Mouse (Mus musculus) forebrain, embryonic 14.5 days (tissue): ENCODE results near the gene Timm23. TPM values are rescaled to one million over a fixed set of nuclear protein-coding genes. Genes with fewer than 3 reads are reported as not detected.
"Not testable (repeated sequence)": the region's sequence is repeated elsewhere in the genome, so short reads cannot be mapped to it uniquely, and the experiment has no call there.

Experiments used
- ATAC-seq: fragments of 200-750 bp; cut with Nextera tagmentation; 2 replicates; pipeline ENCODE4 v1.8.0; 2017; ENCODE audit warnings: mild to moderate bottlenecking, moderate library complexity
- DNase-seq: peaks from one replicate; pipeline ENCODE4 v3.0.0-alpha.2; 2015; ENCODE audit warnings: low spot score
- H3K27ac ChIP-seq: fragments of 300-500 bp; sonication (generic); 2 replicates; pipeline ENCODE4 v1.5.1; 2014; ENCODE audit warnings: low read depth, mild to moderate bottlenecking, control low read depth, low read length, moderate library complexity
- H3K27me3 ChIP-seq: fragments of 300-500 bp; sonication (generic); replicated peaks from 2 replicates; pipeline ENCODE4 v1.6.1; 2014; ENCODE audit warnings: low read length, control low read depth, mixed read lengths; ENCODE audit not compliant: control insufficient read depth, insufficient read depth
- H3K36me3 ChIP-seq: fragments of 300-500 bp; sonication (generic); 2 replicates; pipeline ENCODE4 v1.6.1; 2014; ENCODE audit warnings: low read length, control low read depth; ENCODE audit not compliant: control insufficient read depth, insufficient read depth
- H3K4me1 ChIP-seq: fragments of 300-500 bp; sonication (generic); 2 replicates; pipeline ENCODE4 v1.6.1; 2014; ENCODE audit warnings: antibody characterized with exemption, low read length, control low read depth; ENCODE audit not compliant: control insufficient read depth, insufficient read depth
- H3K4me2 ChIP-seq: fragments of 300-500 bp; sonication (generic); 2 replicates; pipeline ENCODE4 v1.6.1; 2014; ENCODE audit warnings: mild to moderate bottlenecking, control low read depth, low read length
- H3K4me3 ChIP-seq: fragments of 300-500 bp; sonication (generic); 2 replicates; pipeline ENCODE4 v1.5.1; 2014; ENCODE audit warnings: low read depth, low read length, control low read depth
- H3K9ac ChIP-seq: fragments of 300-500 bp; sonication (generic); 2 replicates; pipeline ENCODE4 v1.6.1; 2014; ENCODE audit warnings: mild to moderate bottlenecking, low read length, control low read depth, moderate library complexity
- H3K9me3 ChIP-seq: fragments of 300-500 bp; sonication (generic); replicated peaks from 2 replicates; pipeline ENCODE4 v1.6.1; 2016; ENCODE audit warnings: low read length, control low read depth, mixed read lengths; ENCODE audit not compliant: control insufficient read depth
- WGBS: fragments of 180-500 bp; shearing (Covaris S2); extraction: QIAGEN DNeasy Blood & Tissue Kit; methylation state at CpG from one replicate; pipeline ENCODE4 v1.1.7; 2014; 5-methylcytosine and 5-hydroxymethylcytosine counted together
- polyA plus RNA-seq: library from polyadenylated mRNA; unstranded; fragments of >200 nt; fragmentation: Nextera tagmentation; extraction: Ambion mirVana; gene quantifications from 2 replicates; pipeline ENCODE4 v1.2.1, GENCODE M21; 2014

Gene Timm23
- polyA plus RNA-seq, 1 experiment from 2014 or later: 290 TPM

GRCm38 (mm10) chr14:32191926-32192325, 9.8 kb downstream of the Timm23 start:
- Histone ChIP-seq H3K4me1 (no peaks in the 10 kb centered on the region), H3K36me3 (peaks cover 69% of the 10 kb centered on the region), H3K27me3 (no peaks in the 10 kb centered on the region), H3K9me3 (no peaks in the 10 kb centered on the region), H3K27ac (no peak overlapping the region), H3K9ac (no peak overlapping the region), H3K4me3 (no peak overlapping the region), H3K4me2 (no peak overlapping the region)
- DNase-seq (no peak), ATAC-seq (no peak)
- 95% methylated on average over 5 of the region's 5 CpGs for WGBS

- H3K27me3 ChIP-seq: no peaks in the 10 kb centered on the region
- H3K36me3 ChIP-seq: peaks cover 69% of the 10 kb centered on the region
- no peaks in the 10 kb centered on the region for H3K9me3 ChIP-seq
- H3K4me2 ChIP-seq: no peak overlapping the region
- H3K4me3 ChIP-seq: no peak overlapping the region
- H3K9ac ChIP-seq: no peak overlapping the region
- H3K27ac ChIP-seq: no peak overlapping the region
- no peak for ATAC-seq
- DNase-seq: no peak
- no peaks in the 10 kb centered on the region for H3K4me1 ChIP-seq
- WGBS: 93% methylated on average over 6 of the region's 6 CpGs
These were observed 10.9 kb downstream of the Timm23 start for GRCm38 (mm10) chr14:32190627-32191391.

GRCm38 (mm10) chr14:32183846-32184245, 17.9 kb downstream of the Timm23 start:
- Histone ChIP-seq H3K9me3 (no peaks in the 10 kb centered on the region), H3K36me3 (peaks cover 81% of the 10 kb centered on the region), H3K4me2 (no peak overlapping the region), H3K27ac (no peak overlapping the region), H3K4me1 (no peaks in the 10 kb centered on the region), H3K9ac (no peak overlapping the region), H3K4me3 (no peak overlapping the region), H3K27me3 (no peaks in the 10 kb centered on the region)
- ATAC-seq: no peak
- 98% methylated on average over 4 of the region's 4 CpGs for WGBS
- DNase-seq: no peak

GRCm38 (mm10) chr14:32180861-32181260, 20.8 kb downstream of the Timm23 start:
- Histone ChIP-seq H3K27me3 (no peaks in the 10 kb centered on the region), H3K4me1 (no peaks in the 10 kb centered on the region), H3K4me3 (no peak overlapping the region), H3K9ac (no peak overlapping the region), H3K9me3 (no peaks in the 10 kb centered on the region), H3K4me2 (no peak overlapping the region), H3K27ac (no peak overlapping the region), H3K36me3 (peaks cover 67% of the 10 kb centered on the region)
- WGBS: 91% methylated on average over 6 of the region's 6 CpGs
- ATAC-seq: no peak
- DNase-seq: no peak

- ATAC-seq (no peak), DNase-seq (no peak)
- Histone ChIP-seq H3K27ac (no peak overlapping the region), H3K9me3 (no peaks in the 10 kb centered on the region), H3K36me3 (peaks cover 65% of the 10 kb centered on the region), H3K9ac (no peak overlapping the region), H3K27me3 (no peaks in the 10 kb centered on the region), H3K4me2 (no peak overlapping the region), H3K4me1 (no peaks in the 10 kb centered on the region), H3K4me3 (no peak overlapping the region)
- 92% methylated on average over 10 of the region's 10 CpGs for WGBS
These were observed 22.1 kb downstream of the Timm23 start for GRCm38 (mm10) chr14:32179393-32180195.

- DNase-seq, ATAC-seq, H3K27ac ChIP-seq, H3K9ac ChIP-seq, H3K4me3 ChIP-seq, H3K4me2 ChIP-seq, H3K27me3 ChIP-seq, H3K4me1 ChIP-seq, H3K9me3 ChIP-seq: not testable (repeated sequence)
- 88% methylated on average over 4 of the region's 5 CpGs for WGBS
- H3K36me3 ChIP-seq: peaks cover 54% of the 10 kb centered on the region
These were observed 25.1 kb downstream of the Timm23 start for GRCm38 (mm10) chr14:32176590-32176989.

- 94% methylated on average over 2 of the region's 2 CpGs for WGBS
- Histone ChIP-seq H3K27ac (no peak overlapping the region), H3K9me3 (no peaks in the 10 kb centered on the region), H3K4me2 (no peak overlapping the region), H3K27me3 (no peaks in the 10 kb centered on the region), H3K4me1 (no peaks in the 10 kb centered on the region), H3K36me3 (peaks cover 44% of the 10 kb centered on the region), H3K4me3 (no peak overlapping the region), H3K9ac (no peak overlapping the region)
- DNase-seq: no peak
- ATAC-seq: no peak
These were observed 26.4 kb downstream of the Timm23 start for GRCm38 (mm10) chr14:32175310-32175709.

GRCm38 (mm10) chr14:32170137-32170536, 31.6 kb downstream of the Timm23 start:
- no peaks in the 10 kb centered on the region for H3K9me3 ChIP-seq
- no peak overlapping the region for H3K4me3 ChIP-seq
- whole genome bisulfite sequencing: 92% methylated on average over 4 of the region's 4 CpGs
- no peak overlapping the region for H3K9ac ChIP-seq
- H3K27ac ChIP-seq: no peak overlapping the region
- H3K36me3 ChIP-seq: peaks cover 22% of the 10 kb centered on the region
- ATAC-seq (no peak), DNase-seq (no peak)
- H3K4me2 ChIP-seq: no peak overlapping the region
- H3K4me1 ChIP-seq: peaks cover 6% of the 10 kb centered on the region
- no peaks in the 10 kb centered on the region for H3K27me3 ChIP-seq
